14 mouse cellular contexts compared by ENCODE assay signal in the genomic region with DNA sequence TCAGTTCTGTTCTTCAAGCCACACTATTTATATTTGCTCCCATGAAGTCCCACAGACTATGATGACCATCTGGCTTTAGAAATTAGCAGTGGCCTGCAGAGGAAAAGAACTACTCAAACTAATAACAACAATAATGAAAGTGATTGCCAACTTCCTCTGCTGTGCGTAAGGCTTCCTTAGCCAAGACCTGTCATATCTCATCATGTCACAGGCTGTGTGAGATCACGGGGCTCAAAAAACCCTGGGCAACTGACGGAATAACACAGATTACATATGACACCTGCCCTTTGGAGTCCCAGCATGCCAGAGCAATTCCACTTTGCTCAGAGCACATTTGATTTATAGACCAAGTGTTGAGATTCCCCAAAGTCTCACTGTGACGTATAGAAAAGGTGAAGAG.
DNase-seq lines count a peak whose midpoint lies in the region; ATAC-seq lines count a peak whose summit lies in the region.
"Had no signal": no experiment of that assay in that cellular context is flagged by ENCODE, and none has a peak within 500 bp of the region (broad histone marks: within the 10 kb centered on the region; RNA-seq: fewer than 3 reads in every experiment).

No protein-coding gene starts in this region.

- no peak overlapping the region for H3K4me3 ChIP-seq in hindbrain, embryonic 16.5 days (ENCODE audit: low read length)
- no peak overlapping the region for H3K4me3 ChIP-seq in hindbrain, embryonic 12.5 days
- no peak overlapping the region for H3K4me3 ChIP-seq in neural tube, embryonic 15.5 days (replicated peaks)
- H3K4me3 ChIP-seq: embryonic facial prominence, embryonic 13.5 days; layer of hippocampus, adult 2 months had no signal

- DNase-seq in cerebellum, adult 18-20 months, result peak; percentile 82 to 88
- DNase-seq in lung, postnatal 4 days, result peak; percentile 43 to 60
- no peak for DNase-seq in spleen, adult 18-20 months
- DNase-seq: gastrocnemius, postnatal 36 days; kidney, adult 11 months; right cerebral cortex, postnatal 4 days had no signal

- no peak overlapping the region for H3K9ac ChIP-seq in hindbrain, embryonic 16.5 days (ENCODE audit: low read depth, low read length)
- no peak overlapping the region for H3K9ac ChIP-seq in hindbrain, embryonic 12.5 days
- H3K9ac ChIP-seq in neural tube, embryonic 15.5 days (replicated peaks), result no peak overlapping the region
- H3K9ac ChIP-seq: embryonic facial prominence, embryonic 13.5 days had no signal

- WGBS in hindbrain, embryonic 16.5 days, result 70% methylated on average over 4 of the region's 4 CpGs
- WGBS in hindbrain, embryonic 12.5 days, result 72% methylated on average over 4 of the region's 4 CpGs
- 78% methylated on average over 4 of the region's 4 CpGs for WGBS in neural tube, embryonic 15.5 days

- H3K27ac ChIP-seq in hindbrain, embryonic 16.5 days (ENCODE audit: low read depth, low read length), result no peak overlapping the region
- no peak overlapping the region for H3K27ac ChIP-seq in hindbrain, embryonic 12.5 days
- H3K27ac ChIP-seq in neural tube, embryonic 15.5 days (replicated peaks), result no peak overlapping the region
- H3K27ac ChIP-seq: embryonic facial prominence, embryonic 13.5 days; layer of hippocampus, adult 2 months had no signal

- peak; percentile 91 for ATAC-seq in hindbrain, embryonic 16.5 days
- no peak for ATAC-seq in hindbrain, embryonic 12.5 days (ENCODE audit: low FRiP score)
- peak; percentile 46 for ATAC-seq in common myeloid progenitor, adult 5-6 weeks (replicated peaks; ENCODE audit: low read depth, poor library complexity, severe bottlenecking)
- ATAC-seq in CD4-positive, CD25-positive, alpha-beta regulatory T cell, adult 4 months, result no peak
- ATAC-seq in neural tube, embryonic 15.5 days (ENCODE audit: low FRiP score), result no peak
- ATAC-seq: forebrain, embryonic 16.5 days had no signal

- H3K4me1 ChIP-seq in hindbrain, embryonic 16.5 days (ENCODE audit: control insufficient read depth, insufficient read depth, low read depth, low read length), result no peaks in the 10 kb centered on the region
- H3K4me1 ChIP-seq in hindbrain, embryonic 12.5 days, result peaks cover 7% of the 10 kb centered on the region
- H3K4me1 ChIP-seq in neural tube, embryonic 15.5 days, result no peaks in the 10 kb centered on the region

- H3K4me2 ChIP-seq in hindbrain, embryonic 16.5 days (ENCODE audit: low read length), result no peak overlapping the region
- H3K4me2 ChIP-seq in hindbrain, embryonic 12.5 days (replicated peaks), result no peak overlapping the region
- no peak overlapping the region for H3K4me2 ChIP-seq in neural tube, embryonic 15.5 days
- H3K4me2 ChIP-seq: embryonic facial prominence, embryonic 13.5 days had no signal

- H3K27me3 ChIP-seq in hindbrain, embryonic 16.5 days (replicated peaks; ENCODE audit: control insufficient read depth, insufficient read depth, low read length), result no peaks in the 10 kb centered on the region
- no peaks in the 10 kb centered on the region for H3K27me3 ChIP-seq in hindbrain, embryonic 12.5 days
- no peaks in the 10 kb centered on the region for H3K27me3 ChIP-seq in neural tube, embryonic 15.5 days (replicated peaks)
- H3K27me3 ChIP-seq: embryonic facial prominence, embryonic 13.5 days had no signal

- no peaks in the 10 kb centered on the region for H3K9me3 ChIP-seq in hindbrain, embryonic 16.5 days (ENCODE audit: control insufficient read depth, low read length)
- no peaks in the 10 kb centered on the region for H3K9me3 ChIP-seq in hindbrain, embryonic 12.5 days (replicated peaks)
- no peaks in the 10 kb centered on the region for H3K9me3 ChIP-seq in neural tube, embryonic 15.5 days (replicated peaks)
- H3K9me3 ChIP-seq: embryonic facial prominence, embryonic 13.5 days had no signal

- H3K36me3 ChIP-seq in hindbrain, embryonic 16.5 days (ENCODE audit: control insufficient read depth, insufficient read depth, low read length), result no peaks in the 10 kb centered on the region
- H3K36me3 ChIP-seq in hindbrain, embryonic 12.5 days, result no peaks in the 10 kb centered on the region
- H3K36me3 ChIP-seq in neural tube, embryonic 15.5 days, result no peaks in the 10 kb centered on the region
- H3K36me3 ChIP-seq: embryonic facial prominence, embryonic 13.5 days had no signal

Comparison
In these comparisons a context has a peak if more than half of its experiments do, and no peak if none do; other contexts are left out.
1. ATAC-seq: peak in hindbrain, embryonic 16.5 days (single experiment) and common myeloid progenitor, adult 5-6 weeks (single experiment); none in hindbrain, embryonic 12.5 days (single experiment), CD4-positive, CD25-positive, alpha-beta regulatory T cell, adult 4 months (single experiment) and neural tube, embryonic 15.5 days (single experiment).
2. DNase-seq: peak in cerebellum, adult 18-20 months (2 of 2) and lung, postnatal 4 days (2 of 2); none in spleen, adult 18-20 months (0 of 2).